Mouse (Mus musculus) bone marrow macrophage, adult 2 months (primary cell): Measurements from ENCODE around the gene Ak2. TPM values are rescaled to one million over a fixed set of nuclear protein-coding genes. Genes with fewer than 3 reads are reported as not detected.

Experiments used
- H3K27ac ChIP-seq: 2 replicates; pipeline ENCODE4 v1.5.1; 2012; ENCODE audit warnings: low read depth, low read length; ENCODE audit not compliant: insufficient read depth
- H3K4me1 ChIP-seq: 2 replicates; pipeline ENCODE4 v1.6.1; 2012; ENCODE audit warnings: low read length; ENCODE audit not compliant: control insufficient read depth, insufficient read depth
- H3K4me3 ChIP-seq: 2 replicates; pipeline ENCODE4 v1.5.1; 2012; ENCODE audit warnings: mild to moderate bottlenecking, low read length, moderate library complexity; ENCODE audit not compliant: insufficient read depth
- CTCF ChIP-seq: IDR thresholded peaks from 2 replicates; pipeline ENCODE4 v1.5.1; 2012; ENCODE audit warnings: low read depth, mild to moderate bottlenecking, low read length, moderate library complexity
- POLR2A ChIP-seq: IDR thresholded peaks from 2 replicates; pipeline ENCODE4 v1.6.1; 2012; ENCODE audit warnings: mild to moderate bottlenecking, low read depth, low read length, borderline replicate concordance
- polyA plus RNA-seq: library from polyadenylated mRNA; stranded (reverse); fragments of >200 nt; gene quantifications from 2 replicates; pipeline ENCODE4 v1.2.4, GENCODE M21; 2012; ENCODE audit not compliant: missing spikeins, insufficient read depth, insufficient read length

Ak2 gene
- polyA plus RNA-seq, 1 experiment: 54.5 TPM

- Histone ChIP-seq H3K27ac (peak overlapping the region; percentile 35), H3K4me3 (no peak overlapping the region), H3K4me1 (peaks cover 50% of the 10 kb centered on the region)
- TF ChIP-seq CTCF (no peak), POLR2A (no peak)
Measured at GRCm38 (mm10) chr4:129035851-129036445, 44.2 kb downstream of the Ak2 start.

GRCm38 (mm10) chr4:129047721-129048421 is 56.1 kb downstream of the Ak2 start:
- TF ChIP-seq CTCF (no peak), POLR2A (no peak)
- Histone ChIP-seq H3K4me1 (peaks cover 12% of the 10 kb centered on the region), H3K4me3 (no peak overlapping the region), H3K27ac (no peak overlapping the region)

DNA sequence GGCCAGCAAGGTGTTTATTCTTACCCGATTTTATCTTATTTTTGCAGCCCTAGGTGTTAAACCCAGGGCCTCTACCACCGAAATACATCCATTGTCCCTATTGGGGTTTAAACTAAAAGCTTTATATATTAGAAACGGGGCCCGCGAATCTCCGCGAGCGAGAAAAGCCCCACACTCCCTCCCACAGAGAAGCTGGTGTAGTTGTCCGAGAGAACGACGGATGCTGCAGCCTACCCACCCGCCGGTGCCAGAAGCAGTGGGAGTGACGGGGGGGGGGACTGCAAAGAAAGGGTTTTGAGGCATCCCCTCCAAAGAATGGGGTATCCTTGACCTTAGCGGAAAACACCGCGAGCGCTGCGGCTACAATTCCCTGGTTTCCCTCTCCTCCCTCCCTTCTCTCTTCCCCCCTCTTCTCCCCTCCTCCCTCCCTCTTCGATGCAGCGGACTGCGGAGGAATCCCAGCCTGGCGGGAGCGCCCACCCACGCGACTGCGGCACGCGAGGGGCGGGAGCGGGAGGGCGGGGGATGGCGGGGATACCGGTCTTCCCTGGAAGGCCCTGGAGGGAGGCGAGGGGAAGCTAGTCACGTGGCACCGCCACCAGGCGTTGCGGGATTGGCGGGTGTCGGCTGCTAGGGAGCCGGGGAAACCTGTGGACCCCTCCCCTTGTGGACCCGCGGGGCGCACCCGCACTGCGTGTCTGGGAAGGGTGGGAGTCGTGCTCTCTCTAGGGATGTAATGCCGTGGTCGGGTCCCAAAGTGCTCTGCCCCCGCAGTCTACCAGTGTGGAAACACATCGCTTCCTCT is 56.9 kb downstream of the Ak2 start:
- no peak overlapping the region for H3K27ac ChIP-seq
- peak overlapping the region; percentile 62 for H3K4me3 ChIP-seq
- no peak for TF ChIP-seq CTCF
- no peak for TF ChIP-seq POLR2A
- peaks cover 12% of the 10 kb centered on the region for H3K4me1 ChIP-seq

DNA sequence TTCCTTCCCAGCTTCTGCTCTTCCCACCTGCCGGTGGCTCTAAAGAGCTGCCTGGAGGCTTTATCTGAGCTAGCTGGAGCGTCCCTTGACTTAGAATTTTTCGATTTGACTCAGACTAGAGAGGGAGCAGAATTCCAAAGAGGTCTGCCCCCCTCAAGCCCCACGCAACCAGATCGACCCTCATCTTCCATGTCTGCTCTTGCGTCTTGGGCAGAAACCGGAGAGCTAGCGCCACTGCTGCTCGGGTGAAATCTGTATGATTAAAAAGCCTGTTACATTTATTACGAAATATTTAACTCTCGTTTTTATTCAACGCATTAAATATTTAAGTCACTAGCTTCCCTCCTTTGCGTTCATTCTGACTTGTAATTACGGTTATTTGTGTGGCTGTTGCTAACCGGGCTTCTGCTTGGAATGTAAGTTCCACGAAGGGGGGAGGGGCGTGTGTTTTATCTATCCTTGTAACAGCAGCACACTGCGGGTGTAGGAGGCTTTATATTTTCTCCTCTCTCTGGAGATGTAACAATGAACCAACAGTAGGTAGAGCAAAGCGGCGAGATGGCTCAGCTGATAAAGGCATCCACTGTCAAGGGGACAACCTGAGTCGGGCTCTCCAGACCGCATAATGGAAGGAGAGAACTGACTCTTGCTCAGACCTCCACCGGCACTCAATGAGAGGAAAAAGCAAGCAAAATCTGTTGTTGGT is 57.7 kb downstream of the Ak2 start:
- TF ChIP-seq POLR2A (no peak), CTCF (no peak)
- H3K4me3 ChIP-seq: peak overlapping the region; percentile 62
- peaks cover 12% of the 10 kb centered on the region for H3K4me1 ChIP-seq
- H3K27ac ChIP-seq: no peak overlapping the region

DNA sequence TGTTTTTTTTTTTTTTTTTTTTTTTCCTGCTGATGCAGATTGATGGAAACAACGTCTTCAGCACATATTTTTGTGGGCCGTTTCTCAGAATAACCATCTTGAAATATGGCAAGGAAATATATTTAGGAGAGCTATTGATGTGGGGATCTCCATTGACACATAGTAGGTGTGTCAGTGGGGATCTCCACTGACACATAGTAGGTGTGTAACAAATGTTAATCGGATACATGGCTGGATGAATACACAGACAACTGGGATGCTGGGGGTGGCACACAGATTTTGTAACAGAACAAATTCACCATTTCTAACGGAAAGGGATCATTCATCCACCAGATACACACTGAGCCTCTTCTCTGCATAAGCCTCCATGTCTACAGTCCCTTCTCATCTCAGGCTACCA is 58.6 kb downstream of the Ak2 start:
- TF ChIP-seq POLR2A (no peak), CTCF (no peak)
- H3K27ac ChIP-seq: no peak overlapping the region
- no peak overlapping the region for H3K4me3 ChIP-seq
- H3K4me1 ChIP-seq: peaks cover 12% of the 10 kb centered on the region

- H3K27ac ChIP-seq: no peak overlapping the region
- peaks cover 12% of the 10 kb centered on the region for H3K4me1 ChIP-seq
- TF ChIP-seq CTCF (no peak), POLR2A (no peak)
- no peak overlapping the region for H3K4me3 ChIP-seq
Measured at GRCm38 (mm10) chr4:129050901-129051417, 59.2 kb downstream of the Ak2 start.

- Histone ChIP-seq H3K4me1 (peaks cover 17% of the 10 kb centered on the region), H3K4me3 (no peak overlapping the region), H3K27ac (no peak overlapping the region)
- no peak for TF ChIP-seq CTCF
- TF ChIP-seq POLR2A: no peak
Measured at GRCm38 (mm10) chr4:129051461-129052183, 59.9 kb downstream of the Ak2 start.

DNA sequence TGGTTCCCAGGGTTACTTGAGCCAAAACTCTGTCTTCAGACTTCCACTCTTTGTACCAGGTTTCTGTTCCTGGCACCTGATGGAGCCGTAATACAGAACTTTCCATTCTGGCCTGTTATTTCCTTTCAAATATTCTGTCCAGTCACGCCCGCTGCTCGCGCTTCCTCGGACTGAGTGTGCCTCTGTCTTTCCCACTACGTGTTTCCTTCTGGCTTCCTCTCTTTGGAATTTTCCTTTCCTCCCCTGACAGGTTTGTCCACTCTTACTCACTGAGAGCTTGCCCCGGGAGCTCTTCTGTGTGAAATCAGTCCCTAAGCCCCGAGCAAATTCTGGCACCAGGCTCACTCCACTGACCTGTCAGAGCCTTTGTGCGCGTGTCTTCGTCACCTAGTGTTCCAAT is 63.0 kb downstream of the Ak2 start:
- TF ChIP-seq POLR2A (no peak), CTCF (no peak)
- Histone ChIP-seq H3K4me3 (no peak overlapping the region), H3K27ac (no peak overlapping the region), H3K4me1 (peaks cover 17% of the 10 kb centered on the region)

GRCm38 (mm10) chr4:129055562-129055961 is 63.8 kb downstream of the Ak2 start:
- H3K4me1 ChIP-seq: peaks cover 16% of the 10 kb centered on the region
- H3K27ac ChIP-seq: no peak overlapping the region
- TF ChIP-seq POLR2A: no peak
- TF ChIP-seq CTCF: no peak
- no peak overlapping the region for H3K4me3 ChIP-seq
